Mouse (Mus musculus): ENCODE measurements at regions not wholly inside any gene's neighbourhood (a gene's known extent, or its start where the extent isn't known, plus 50 kb on each side); places are given as distances from the start of the nearest gene placed in this dataset.

DNA sequence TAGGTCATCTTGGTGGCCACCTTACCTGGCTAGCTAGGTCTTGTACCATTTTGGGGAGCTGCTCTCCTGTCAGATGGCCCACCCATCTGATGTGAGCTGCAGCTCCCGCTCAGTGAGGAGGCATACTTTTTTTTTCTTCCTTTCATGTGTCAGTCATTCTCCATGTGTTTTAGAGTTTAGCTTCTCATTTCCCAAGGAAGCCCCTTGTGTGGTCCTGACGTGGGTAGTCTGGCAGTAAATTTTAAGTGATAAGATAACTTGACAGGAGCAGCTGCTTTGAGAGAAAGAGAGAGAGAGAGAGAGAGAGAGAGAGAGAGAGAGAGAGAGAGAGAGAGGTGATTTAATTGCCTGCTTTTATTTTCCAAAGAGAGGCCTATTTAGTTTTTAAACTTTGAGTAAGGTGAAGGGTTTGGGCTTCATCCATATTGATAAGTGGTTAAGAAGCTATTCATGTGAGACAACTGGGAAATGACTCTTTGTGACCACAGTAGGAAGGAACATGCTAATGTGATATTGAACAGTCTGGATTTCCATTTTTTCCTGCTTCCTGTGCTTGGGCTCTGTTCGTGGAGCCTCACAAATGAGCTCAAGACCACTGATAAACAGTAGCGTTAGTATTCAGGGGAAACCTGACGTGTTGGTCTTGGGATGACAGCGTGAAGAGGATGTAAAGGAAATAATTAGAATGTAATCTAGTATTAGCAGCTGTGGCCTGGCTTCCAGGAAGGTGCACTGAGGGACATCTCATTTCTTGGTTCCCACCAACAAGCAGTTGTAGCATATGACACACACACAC is 92.1 kb downstream of the Dact1 start:
- Histone ChIP-seq H3K4me2 (no peak overlapping the region), H3K4me3 (no peak overlapping the region), H3K9me3 (replicated peaks) (no peaks in the 10 kb centered on the region), H3K27ac (no peak overlapping the region), H3K27me3 (replicated peaks) (no peaks in the 10 kb centered on the region), H3K4me1 (no peaks in the 10 kb centered on the region; the same call in 1 of the 2 replicates), H3K9ac (no peak overlapping the region), H3K36me3 (no peaks in the 10 kb centered on the region)
- no peak for ATAC-seq
- WGBS (ENCODE audit: insufficient replicate concordance) = 10% methylated on average over 6 of the region's 6 CpGs

DNA sequence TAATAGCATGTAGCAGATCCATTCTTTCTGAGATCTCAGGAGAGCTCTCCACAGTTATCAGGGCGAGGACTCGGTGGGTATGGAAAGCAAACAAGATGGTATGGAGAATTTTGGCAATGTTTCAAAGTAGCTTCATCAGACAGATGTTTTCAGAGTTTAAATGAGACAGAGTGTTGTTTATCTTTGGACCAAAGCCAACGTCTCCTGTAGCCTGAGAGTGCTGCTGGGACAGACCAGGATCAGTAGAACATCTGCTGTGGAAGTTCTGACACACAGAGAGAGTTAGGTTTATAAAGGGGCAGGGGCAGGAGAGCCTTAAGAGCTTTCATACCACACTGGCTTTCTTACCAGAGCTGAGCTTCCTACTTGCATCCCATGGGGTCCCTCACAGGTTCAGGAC is 97.6 kb downstream of the Dact1 start:
- Histone ChIP-seq H3K36me3 (no peaks in the 10 kb centered on the region), H3K4me3 (no peak overlapping the region), H3K27ac (no peak overlapping the region), H3K9ac (no peak overlapping the region), H3K4me2 (no peak overlapping the region), H3K27me3 (replicated peaks) (no peaks in the 10 kb centered on the region; the same call in 1 of the 2 replicates), H3K4me1 (no peaks in the 10 kb centered on the region), H3K9me3 (replicated peaks) (no peaks in the 10 kb centered on the region)
- ATAC-seq = no peak
- 49% methylated on average over 3 of the region's 3 CpGs for WGBS (ENCODE audit: insufficient replicate concordance)

DNA sequence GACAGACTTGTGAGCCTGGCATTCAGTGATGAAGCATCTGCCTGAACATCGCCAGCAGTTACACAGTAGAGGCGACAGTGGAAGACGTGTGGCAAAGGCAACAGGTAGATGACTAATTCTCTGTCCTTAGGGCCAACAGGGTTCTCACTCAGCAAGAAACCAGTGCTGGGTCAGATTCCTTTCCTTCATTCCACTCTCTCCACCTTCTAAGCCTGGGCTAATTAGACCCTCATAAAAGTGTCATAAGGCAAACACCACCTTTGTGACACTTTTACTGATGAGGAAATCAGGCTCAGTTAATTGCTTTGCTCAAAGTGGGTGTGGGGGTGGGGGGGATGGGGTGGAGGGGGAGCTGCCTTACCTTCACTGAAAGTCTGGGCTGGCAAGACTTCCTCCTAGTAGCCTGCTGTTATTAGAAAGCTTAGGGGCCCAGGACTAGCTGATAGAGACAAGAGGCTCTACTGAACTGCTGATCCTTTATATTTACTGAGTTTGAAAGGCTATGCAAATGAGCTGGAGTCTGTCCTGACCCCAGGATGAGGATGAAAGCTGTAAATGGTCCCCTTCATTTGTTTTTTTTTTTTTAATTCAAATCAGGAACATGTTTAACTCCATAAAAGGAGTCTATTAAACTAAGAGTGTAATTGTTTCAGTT is 98.8 kb downstream of the Dact1 start:
- no peaks in the 10 kb centered on the region for H3K36me3 ChIP-seq
- H3K4me3 ChIP-seq = no peak overlapping the region
- H3K27ac ChIP-seq = no peak overlapping the region
- H3K27me3 ChIP-seq (replicated peaks) = no peaks in the 10 kb centered on the region; the same call in 1 of the 2 replicates
- 36% methylated on average over 3 of the region's 3 CpGs for WGBS (ENCODE audit: insufficient replicate concordance)
- no peaks in the 10 kb centered on the region for H3K9me3 ChIP-seq (replicated peaks)
- H3K4me1 ChIP-seq = no peaks in the 10 kb centered on the region
- H3K4me2 ChIP-seq = no peak overlapping the region
- H3K9ac ChIP-seq = no peak overlapping the region
- ATAC-seq = no peak

DNA sequence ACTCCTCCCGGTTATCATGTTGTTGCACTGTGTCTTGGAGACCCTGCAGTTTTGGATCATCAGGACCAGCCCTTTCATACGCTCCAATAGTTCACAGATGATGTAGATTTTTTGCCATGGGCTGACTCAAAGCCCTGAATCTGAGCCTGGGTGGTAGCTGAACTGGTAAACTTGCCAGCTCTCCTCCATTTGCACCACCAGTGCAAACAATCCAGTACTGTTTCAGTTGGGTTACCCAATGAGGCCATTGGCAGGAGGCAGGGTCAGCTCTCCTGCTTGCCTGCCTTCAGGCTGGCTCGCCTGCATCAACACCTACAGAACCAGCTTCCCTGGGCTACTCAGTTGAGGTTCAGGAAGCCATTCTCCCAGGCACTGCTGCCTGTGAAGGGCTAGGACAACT is 102.6 kb downstream of the Dact1 start:
- Histone ChIP-seq H3K4me2 (no peak overlapping the region), H3K4me1 (no peaks in the 10 kb centered on the region), H3K9me3 (replicated peaks) (no peaks in the 10 kb centered on the region), H3K27me3 (replicated peaks) (no peaks in the 10 kb centered on the region; the same call in 1 of the 2 replicates), H3K27ac (no peak overlapping the region), H3K4me3 (no peak overlapping the region), H3K36me3 (no peaks in the 10 kb centered on the region), H3K9ac (no peak overlapping the region)
- WGBS (ENCODE audit: insufficient replicate concordance) = 47% methylated on average over 3 of the region's 3 CpGs
- ATAC-seq = no peak

GRCm38 (mm10) chr12:71416968-71417367 is 107.3 kb downstream of the Dact1 start:
- Histone ChIP-seq H3K4me1 (no peaks in the 10 kb centered on the region), H3K4me3 (no peak overlapping the region), H3K27me3 (replicated peaks) (no peaks in the 10 kb centered on the region), H3K4me2 (no peak overlapping the region), H3K36me3 (no peaks in the 10 kb centered on the region), H3K27ac (no peak overlapping the region), H3K9ac (no peak overlapping the region), H3K9me3 (replicated peaks) (no peaks in the 10 kb centered on the region)
- no peak for ATAC-seq
- 78% methylated on average over 2 of the region's 2 CpGs for WGBS (ENCODE audit: insufficient replicate concordance)

- Histone ChIP-seq H3K4me1 (no peaks in the 10 kb centered on the region), H3K4me3 (no peak overlapping the region), H3K36me3 (no peaks in the 10 kb centered on the region), H3K27me3 (replicated peaks) (no peaks in the 10 kb centered on the region), H3K9ac (no peak overlapping the region), H3K9me3 (replicated peaks) (no peaks in the 10 kb centered on the region), H3K4me2 (no peak overlapping the region), H3K27ac (no peak overlapping the region)
- no peak for ATAC-seq
- WGBS (ENCODE audit: insufficient replicate concordance) = 54% methylated on average over 7 of the region's 7 CpGs
Measured at GRCm38 (mm10) chr12:71418186-71418585, 108.5 kb downstream of the Dact1 start.

GRCm38 (mm10) chr12:71419161-71419560 is 109.5 kb downstream of the Dact1 start:
- Histone ChIP-seq H3K4me3 (no peak overlapping the region), H3K27ac (no peak overlapping the region), H3K9ac (no peak overlapping the region), H3K4me2 (no peak overlapping the region), H3K9me3 (replicated peaks) (no peaks in the 10 kb centered on the region), H3K27me3 (replicated peaks) (no peaks in the 10 kb centered on the region), H3K36me3 (no peaks in the 10 kb centered on the region), H3K4me1 (no peaks in the 10 kb centered on the region)
- no peak for ATAC-seq
- 55% methylated on average over 4 of the region's 4 CpGs for WGBS (ENCODE audit: insufficient replicate concordance)

DNA sequence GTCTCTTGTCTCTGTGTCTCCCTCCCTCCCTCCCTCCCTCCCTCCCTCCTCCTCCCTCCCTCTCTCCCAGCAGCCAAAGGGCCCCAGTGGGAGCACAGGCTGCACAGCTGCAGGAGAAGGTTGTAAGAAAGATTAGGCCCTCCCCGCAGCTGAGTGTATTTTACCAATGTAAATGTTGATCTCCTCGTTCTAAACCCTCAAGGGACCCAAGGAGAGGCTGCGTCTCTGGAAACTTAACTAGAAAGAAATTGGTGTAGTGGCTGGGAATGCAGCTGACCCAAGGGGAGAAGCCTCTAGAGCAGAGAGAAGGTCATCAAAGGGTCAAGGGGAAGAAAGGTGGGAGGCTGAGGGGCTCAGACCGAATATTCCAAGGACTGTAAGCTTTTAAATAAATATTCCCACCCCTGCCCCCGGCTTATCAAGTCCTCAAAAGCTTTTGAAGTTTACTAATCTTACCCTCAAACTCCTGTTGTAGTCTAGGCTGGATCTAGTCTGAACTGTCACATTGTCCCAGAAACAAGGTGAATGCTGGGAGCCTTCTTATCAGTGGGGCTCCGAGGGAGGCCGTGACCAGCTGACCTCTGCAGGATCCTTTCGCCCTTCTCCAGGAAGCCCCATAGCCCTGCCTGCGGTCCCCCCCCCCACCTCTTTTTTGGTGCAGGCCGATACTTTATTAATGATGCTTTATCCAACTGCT is 116.5 kb downstream of the Dact1 start:
- Histone ChIP-seq H3K4me2 (no peak overlapping the region), H3K4me1 (no peaks in the 10 kb centered on the region), H3K9me3 (replicated peaks) (no peaks in the 10 kb centered on the region), H3K36me3 (no peaks in the 10 kb centered on the region), H3K27ac (no peak overlapping the region), H3K27me3 (replicated peaks) (no peaks in the 10 kb centered on the region), H3K9ac (no peak overlapping the region), H3K4me3 (no peak overlapping the region)
- ATAC-seq = no peak
- WGBS (ENCODE audit: insufficient replicate concordance) = 30% methylated on average over 10 of the region's 10 CpGs

- Histone ChIP-seq H3K36me3 (no peaks in the 10 kb centered on the region), H3K4me3 (no peak overlapping the region), H3K27me3 (replicated peaks) (no peaks in the 10 kb centered on the region), H3K4me2 (no peak overlapping the region), H3K27ac (no peak overlapping the region), H3K9ac (no peak overlapping the region), H3K9me3 (replicated peaks) (no peaks in the 10 kb centered on the region), H3K4me1 (no peaks in the 10 kb centered on the region)
- no peak for ATAC-seq
- 51% methylated on average over 2 of the region's 2 CpGs for WGBS (ENCODE audit: insufficient replicate concordance)
Measured at GRCm38 (mm10) chr12:71427974-71428373, 118.3 kb downstream of the Dact1 start.

- 48% methylated on average over 13 of the region's 13 CpGs for WGBS (ENCODE audit: insufficient replicate concordance)
- no peaks in the 10 kb centered on the region for H3K9me3 ChIP-seq (replicated peaks)
- H3K4me1 ChIP-seq = no peaks in the 10 kb centered on the region
- no peak overlapping the region for H3K4me3 ChIP-seq
- H3K27ac ChIP-seq = no peak overlapping the region
- H3K4me2 ChIP-seq = no peak overlapping the region
- no peaks in the 10 kb centered on the region for H3K36me3 ChIP-seq
- no peak for ATAC-seq
- no peak overlapping the region for H3K9ac ChIP-seq
- H3K27me3 ChIP-seq (replicated peaks) = no peaks in the 10 kb centered on the region
Measured at GRCm38 (mm10) chr12:71429561-71430200, 120.0 kb downstream of the Dact1 start.

DNA sequence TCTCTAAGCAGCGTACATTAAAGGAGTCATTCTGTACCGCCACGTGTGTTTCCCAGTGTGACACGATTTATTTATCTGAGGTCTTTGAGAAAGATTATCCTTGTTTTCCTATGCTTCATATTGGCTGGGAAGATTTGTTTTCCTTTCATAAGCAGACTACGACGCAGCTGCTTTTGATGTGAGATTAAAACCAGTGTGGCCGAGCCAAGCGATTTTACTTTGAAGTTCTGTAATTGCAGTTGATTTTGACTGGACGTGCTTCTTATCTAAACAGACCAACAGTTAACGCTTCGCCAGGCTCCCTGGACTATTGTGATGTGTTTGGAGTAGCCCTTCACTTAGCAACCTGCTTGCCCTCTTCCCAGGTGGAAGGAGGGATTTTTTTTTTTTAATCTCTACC is 120.6 kb downstream of the Dact1 start:
- no peaks in the 10 kb centered on the region for H3K9me3 ChIP-seq (replicated peaks)
- no peak overlapping the region for H3K27ac ChIP-seq
- WGBS (ENCODE audit: insufficient replicate concordance) = 60% methylated on average over 11 of the region's 11 CpGs
- H3K36me3 ChIP-seq = no peaks in the 10 kb centered on the region
- H3K4me3 ChIP-seq = no peak overlapping the region
- H3K9ac ChIP-seq = no peak overlapping the region
- H3K4me2 ChIP-seq = no peak overlapping the region
- ATAC-seq = no peak
- H3K27me3 ChIP-seq (replicated peaks) = no peaks in the 10 kb centered on the region
- no peaks in the 10 kb centered on the region for H3K4me1 ChIP-seq

- no peak overlapping the region for H3K9ac ChIP-seq
- no peaks in the 10 kb centered on the region for H3K36me3 ChIP-seq
- no peak overlapping the region for H3K4me3 ChIP-seq
- no peak for ATAC-seq
- WGBS (ENCODE audit: insufficient replicate concordance) = 68% methylated on average over 8 of the region's 8 CpGs
- H3K27me3 ChIP-seq (replicated peaks) = no peaks in the 10 kb centered on the region
- no peaks in the 10 kb centered on the region for H3K4me1 ChIP-seq
- H3K27ac ChIP-seq = no peak overlapping the region
- no peaks in the 10 kb centered on the region for H3K9me3 ChIP-seq (replicated peaks)
- H3K4me2 ChIP-seq = no peak overlapping the region
Measured at GRCm38 (mm10) chr12:71431116-71431515, 121.4 kb downstream of the Dact1 start.
